Mouse (Mus musculus) heart, embryonic 14.5 days (tissue): ENCODE measurements at regions not wholly inside any gene's neighbourhood (a gene's known extent, or its start where the extent isn't known, plus 50 kb on each side); places are given as distances from the start of the nearest gene placed in this dataset.

ENCODE experiments used
- ATAC-seq: fragments of 200-750 bp; cut with Nextera tagmentation; 2 replicates; pipeline ENCODE4 v1.8.0; 2017; ENCODE audit warnings: low read depth, moderate TSS enrichment; ENCODE audit not compliant: insufficient number of reproducible peaks, insufficient read depth, low FRiP score
- H3K27ac ChIP-seq, 2 experiments: fragments of 200-500 bp in 1 of 2; fragments of 300-500 bp in 1 of 2; sonication (generic) in 1 of 2; replicated peaks in 1 of 2; 2 replicates each; pipeline ENCODE4 v1.5.1; 2012 to 2014; ENCODE audit warnings: low read depth in 2 of 2, low read length in 2 of 2, control low read depth in 1 of 2, mild to moderate bottlenecking in 1 of 2, mixed read lengths in 1 of 2; ENCODE audit not compliant: control insufficient read depth in 1 of 2, insufficient read depth in 1 of 2
- H3K27me3 ChIP-seq: fragments of 300-500 bp; sonication (generic); 2 replicates; pipeline ENCODE4 v1.6.1; 2014; ENCODE audit warnings: mild to moderate bottlenecking, low read length, control low read depth; ENCODE audit not compliant: control insufficient read depth, insufficient read depth
- H3K36me3 ChIP-seq: fragments of 300-500 bp; sonication (generic); 2 replicates; pipeline ENCODE4 v1.6.1; 2014; ENCODE audit warnings: mild to moderate bottlenecking, control low read depth, low read length, mixed read lengths; ENCODE audit not compliant: control insufficient read depth, insufficient read depth
- H3K4me1 ChIP-seq, 2 experiments: fragments of 200-500 bp in 1 of 2; fragments of 300-500 bp in 1 of 2; sonication (generic) in 1 of 2; 2 replicates each; pipeline ENCODE4 v1.6.1; 2012 to 2014; ENCODE audit warnings: low read length in 2 of 2, control low read depth in 1 of 2, mixed read lengths in 1 of 2; ENCODE audit not compliant: control insufficient read depth in 2 of 2, insufficient read depth in 2 of 2
- H3K4me2 ChIP-seq: fragments of 300-500 bp; sonication (generic); 2 replicates; pipeline ENCODE4 v1.6.1; 2014; ENCODE audit warnings: mild to moderate bottlenecking, low read length
- H3K4me3 ChIP-seq, 2 experiments: fragments of 200-500 bp in 1 of 2; fragments of 300-500 bp in 1 of 2; sonication (generic) in 1 of 2; 2 replicates each; pipeline ENCODE4 v1.5.1; 2012 to 2014; ENCODE audit warnings: low read length in 2 of 2, mild to moderate bottlenecking in 2 of 2, control low read depth in 1 of 2, low read depth in 1 of 2, moderate library complexity in 1 of 2; ENCODE audit not compliant: control insufficient read depth in 1 of 2, insufficient read depth in 1 of 2
- H3K9ac ChIP-seq: fragments of 300-500 bp; sonication (generic); 2 replicates; pipeline ENCODE4 v1.6.1; 2014; ENCODE audit warnings: mild to moderate bottlenecking, low read length
- H3K9me3 ChIP-seq: fragments of 300-500 bp; sonication (generic); 2 replicates; pipeline ENCODE4 v1.6.1; 2016; ENCODE audit warnings: low read length, control low read depth; ENCODE audit not compliant: control insufficient read depth
- WGBS: fragments of 180-500 bp; shearing (Covaris S2); extraction: QIAGEN DNeasy Blood & Tissue Kit; methylation state at CpG from one replicate; pipeline ENCODE4 v1.1.7; 2014; 5-methylcytosine and 5-hydroxymethylcytosine counted together

DNA sequence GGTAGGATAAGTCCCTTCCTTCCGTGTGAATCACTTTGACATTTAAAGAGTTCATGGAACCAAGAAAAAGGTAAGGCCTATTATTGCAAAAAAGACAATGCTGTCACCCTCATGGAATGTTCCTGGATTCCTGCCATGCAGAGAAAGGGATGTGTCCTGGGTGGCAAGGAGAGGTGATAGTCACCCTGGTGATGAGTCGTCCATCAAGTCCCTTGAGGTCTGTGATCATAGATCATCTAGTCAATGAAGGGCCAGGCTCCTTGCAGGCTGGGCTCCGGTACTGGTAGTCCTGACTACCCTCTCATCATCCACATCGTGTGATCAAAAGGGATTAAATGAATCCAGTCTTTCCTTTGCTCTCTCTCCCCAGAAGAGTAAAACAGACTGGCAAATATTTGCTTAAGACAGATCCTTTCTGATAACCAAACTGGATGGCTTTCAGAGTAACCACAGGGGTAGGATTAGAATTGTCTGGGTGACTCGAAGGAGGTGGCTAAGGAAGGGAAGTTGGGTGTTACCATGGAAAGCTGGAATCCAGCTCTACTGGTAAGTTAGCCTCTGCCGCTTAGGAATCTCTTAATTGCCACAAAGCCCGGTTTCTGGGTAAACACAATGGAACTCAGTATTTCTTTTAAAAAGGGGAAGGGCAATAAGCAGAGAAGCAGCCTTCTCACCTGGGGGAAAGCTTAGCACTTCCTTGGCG lies 253.2 kb downstream of the Ikzf2 start:
- no peak for ATAC-seq
- H3K9ac ChIP-seq = no peak overlapping the region
- H3K4me3 ChIP-seq = no peak overlapping the region
- WGBS = 59% methylated on average over 8 of the region's 8 CpGs
- H3K27ac ChIP-seq = no peak overlapping the region
- peaks cover 0 to 5% of the 10 kb centered on the region in 2 experiments; a peak in 1 of 4 replicates for H3K4me1 ChIP-seq
- H3K9me3 ChIP-seq = no peaks in the 10 kb centered on the region
- H3K4me2 ChIP-seq = no peak overlapping the region
- no peaks in the 10 kb centered on the region for H3K36me3 ChIP-seq
- no peaks in the 10 kb centered on the region for H3K27me3 ChIP-seq

DNA sequence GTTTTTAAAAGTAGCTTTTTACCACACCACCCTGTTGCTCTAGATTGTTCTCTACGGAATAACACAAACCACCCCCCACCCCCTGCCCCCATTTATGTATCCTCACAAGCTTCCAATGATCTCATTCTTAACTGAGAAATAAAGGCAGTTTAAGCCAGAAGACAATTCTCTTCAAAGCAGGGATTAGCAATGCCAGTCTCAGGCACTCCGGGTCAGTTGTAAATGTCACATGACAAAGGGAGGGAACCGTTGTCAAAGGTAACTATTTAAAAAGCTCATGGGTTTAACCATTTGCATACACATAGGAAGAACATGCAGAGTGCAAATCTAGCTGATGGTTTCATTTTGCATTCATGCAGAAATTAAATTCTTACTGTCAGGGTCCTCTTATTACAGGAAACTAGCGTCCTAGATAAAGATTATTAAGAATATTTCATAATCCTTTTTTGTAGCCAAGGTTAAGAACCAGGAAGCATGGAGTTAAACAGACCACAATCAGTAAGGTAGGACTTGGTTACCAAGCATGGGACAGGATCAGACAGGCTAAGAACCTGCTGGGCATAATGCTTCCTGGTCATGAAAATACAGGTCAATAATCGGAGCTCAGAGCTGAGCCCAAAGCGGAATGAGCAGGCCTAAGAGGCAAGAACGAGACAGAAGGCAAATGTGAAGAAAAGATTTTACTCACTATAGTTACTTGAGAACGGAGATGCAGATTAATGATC lies 256.2 kb downstream of the Ikzf2 start:
- 71% methylated on average over 8 of the region's 8 CpGs for WGBS
- Histone ChIP-seq H3K4me3 (no peak overlapping the region), H3K9me3 (no peaks in the 10 kb centered on the region), H3K36me3 (no peaks in the 10 kb centered on the region), H3K27ac (no peak overlapping the region), H3K4me1 (peaks cover 0 to 5% of the 10 kb centered on the region in 2 experiments; a peak in 1 of 4 replicates), H3K9ac (no peak overlapping the region), H3K27me3 (no peaks in the 10 kb centered on the region), H3K4me2 (no peak overlapping the region)
- no peak for ATAC-seq

GRCm38 (mm10) chr1:69429632-69430031 lies 257.4 kb downstream of the Ikzf2 start:
- WGBS = 83% methylated on average over 5 of the region's 5 CpGs
- no peak overlapping the region for H3K9ac ChIP-seq
- H3K4me1 ChIP-seq = peaks cover 0 to 4% of the 10 kb centered on the region in 2 experiments; a peak in 1 of 4 replicates
- H3K27me3 ChIP-seq = no peaks in the 10 kb centered on the region
- no peak overlapping the region for H3K27ac ChIP-seq
- H3K9me3 ChIP-seq = no peaks in the 10 kb centered on the region
- ATAC-seq = no peak
- H3K36me3 ChIP-seq = no peaks in the 10 kb centered on the region
- H3K4me3 ChIP-seq = no peak overlapping the region
- no peak overlapping the region for H3K4me2 ChIP-seq

DNA sequence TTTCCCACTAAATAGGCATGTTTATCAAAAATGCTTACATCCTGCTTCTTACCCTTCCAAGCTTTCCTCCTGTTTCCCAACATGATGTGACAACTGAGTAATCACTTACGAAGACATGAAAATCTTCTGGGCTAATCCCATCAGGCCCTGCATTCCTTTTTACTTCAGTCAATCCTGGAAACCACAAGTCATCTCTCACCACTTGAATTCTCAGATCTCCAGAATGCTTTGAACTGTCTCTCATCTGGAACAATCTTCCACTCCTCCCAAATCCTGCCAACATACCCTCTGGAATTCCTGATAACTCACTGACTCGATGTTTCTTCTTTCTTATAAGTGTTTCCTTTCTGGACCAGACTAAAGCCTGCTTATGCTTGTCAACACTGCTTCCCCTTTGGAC lies 289.4 kb downstream of the Ikzf2 start:
- Histone ChIP-seq H3K9me3 (peaks cover 12% of the 10 kb centered on the region; the same call in 1 of the 2 replicates), H3K27ac (no peak overlapping the region), H3K36me3 (no peaks in the 10 kb centered on the region), H3K4me1 (no peaks in the 10 kb centered on the region), H3K4me3 (no peak overlapping the region), H3K27me3 (no peaks in the 10 kb centered on the region), H3K4me2 (no peak overlapping the region), H3K9ac (no peak overlapping the region)
- 37% methylated on average over 2 of the region's 2 CpGs for WGBS
- ATAC-seq = no peak

- Histone ChIP-seq H3K36me3 (no peaks in the 10 kb centered on the region), H3K4me2 (no peak overlapping the region), H3K27ac (no peak overlapping the region), H3K27me3 (no peaks in the 10 kb centered on the region), H3K9ac (no peak overlapping the region), H3K9me3 (peaks cover 6% of the 10 kb centered on the region), H3K4me1 (no peaks in the 10 kb centered on the region), H3K4me3 (no peak overlapping the region)
- WGBS = 96% methylated on average over 1 of the region's 1 CpGs
- ATAC-seq = no peak
Observed at GRCm38 (mm10) chr1:69382374-69382773, 274.5 kb upstream of the Erbb4 start.

DNA sequence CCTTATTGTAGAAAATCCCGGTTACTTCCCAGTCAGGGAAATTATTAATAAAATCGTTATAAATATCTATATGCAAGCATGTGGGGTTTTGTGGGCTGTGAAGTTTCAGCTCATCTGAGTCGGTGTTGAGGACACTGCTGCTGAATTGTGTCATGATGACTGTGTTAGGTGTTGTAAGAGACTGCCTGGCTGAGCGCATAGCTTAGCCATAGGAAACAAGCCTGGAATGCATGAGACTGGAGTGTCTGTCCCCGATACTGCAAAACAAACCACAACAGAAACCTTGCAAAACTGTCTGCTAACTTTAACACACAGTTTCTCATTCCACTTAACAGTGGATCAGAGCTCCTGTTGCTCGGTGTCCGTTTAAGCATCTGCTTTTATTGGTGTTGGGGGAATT lies 271.9 kb upstream of the Erbb4 start:
- H3K9me3 ChIP-seq = peaks cover 11% of the 10 kb centered on the region
- no peak overlapping the region for H3K9ac ChIP-seq
- no peaks in the 10 kb centered on the region for H3K36me3 ChIP-seq
- H3K27me3 ChIP-seq = no peaks in the 10 kb centered on the region
- no peak for ATAC-seq
- H3K27ac ChIP-seq = no peak overlapping the region
- peaks cover 0 to 9% of the 10 kb centered on the region in 2 experiments; a peak in 1 of 4 replicates for H3K4me1 ChIP-seq
- WGBS = 60% methylated on average over 7 of the region's 7 CpGs
- H3K4me3 ChIP-seq = no peak overlapping the region
- H3K4me2 ChIP-seq = no peak overlapping the region

- 93% methylated on average over 46 of the region's 46 CpGs for WGBS
- H3K27me3 ChIP-seq = no peaks in the 10 kb centered on the region
- ATAC-seq = no peak
Observed at GRCm38 (mm10) chr1:69376923-69377706, 269.3 kb upstream of the Erbb4 start.

More at GRCm38 (mm10) chr1:69376923-69377706, 269.3 kb upstream of the Erbb4 start:
- H3K9me3 ChIP-seq = peaks cover 11% of the 10 kb centered on the region
- H3K4me2 ChIP-seq = no peak overlapping the region
- peaks cover 0 to 9% of the 10 kb centered on the region in 2 experiments; a peak in 1 of 4 replicates for H3K4me1 ChIP-seq
- H3K9ac ChIP-seq = no peak overlapping the region
- H3K27ac ChIP-seq = no peak overlapping the region
- H3K36me3 ChIP-seq = no peaks in the 10 kb centered on the region
- no peak overlapping the region for H3K4me3 ChIP-seq
